Mouse (Mus musculus) neural tube, embryonic 13.5 days (tissue): ENCODE measurements around the gene Des. TPM values are rescaled to one million over a fixed set of nuclear protein-coding genes. Genes with fewer than 3 reads are reported as not detected.
A peak's percentile ranks its signal among the peaks of the same experiment; 100 is the strongest.

ENCODE experiments used
- ATAC-seq: fragments of 200-750 bp; cut with Nextera tagmentation; 2 replicates; pipeline ENCODE4 v1.8.0; 2017; ENCODE audit warnings: low read depth, mild to moderate bottlenecking, moderate TSS enrichment, moderate library complexity
- H3K27ac ChIP-seq: fragments of 300-500 bp; sonication (generic); replicated peaks from 2 replicates; pipeline ENCODE4 v1.5.1; 2015; ENCODE audit warnings: moderate library complexity, mild to moderate bottlenecking, inconsistent platforms
- H3K27me3 ChIP-seq: fragments of 300-500 bp; sonication (generic); 2 replicates; pipeline ENCODE4 v1.6.1; 2015; ENCODE audit warnings: mild to moderate bottlenecking, inconsistent platforms
- H3K36me3 ChIP-seq: fragments of 300-500 bp; sonication (generic); 2 replicates; pipeline ENCODE4 v1.6.1; 2015; ENCODE audit warnings: mild to moderate bottlenecking, inconsistent platforms
- H3K4me1 ChIP-seq: fragments of 300-500 bp; sonication (generic); replicated peaks from 2 replicates; pipeline ENCODE4 v1.6.1; 2015; ENCODE audit warnings: inconsistent platforms
- H3K4me2 ChIP-seq: fragments of 300-500 bp; sonication (generic); 2 replicates; pipeline ENCODE4 v1.6.1; 2015; ENCODE audit warnings: inconsistent platforms, mild to moderate bottlenecking, moderate library complexity
- H3K4me3 ChIP-seq: fragments of 300-500 bp; sonication (generic); 2 replicates; pipeline ENCODE4 v1.5.1; 2015; ENCODE audit warnings: mild to moderate bottlenecking, inconsistent platforms
- H3K9ac ChIP-seq: fragments of 300-500 bp; sonication (generic); 2 replicates; pipeline ENCODE4 v1.6.1; 2015; ENCODE audit warnings: moderate library complexity, mild to moderate bottlenecking, inconsistent platforms
- H3K9me3 ChIP-seq: fragments of 300-500 bp; sonication (generic); 2 replicates; pipeline ENCODE4 v1.6.1; 2016; ENCODE audit warnings: inconsistent platforms
- WGBS: fragments of 180-500 bp; shearing (Covaris S2); methylation state at CpG from one replicate; pipeline ENCODE4 v1.1.7; 2015; 5-methylcytosine and 5-hydroxymethylcytosine counted together
- polyA plus RNA-seq: library from polyadenylated mRNA; unstranded; fragments of >200 nt; fragmentation: Nextera tagmentation; extraction: Ambion mirVana; gene quantifications from 2 replicates; pipeline ENCODE4 v1.2.1, GENCODE M21; 2015

Gene Des
- 3.3 and 7.7 TPM in 2 replicates for polyA plus RNA-seq

DNA sequence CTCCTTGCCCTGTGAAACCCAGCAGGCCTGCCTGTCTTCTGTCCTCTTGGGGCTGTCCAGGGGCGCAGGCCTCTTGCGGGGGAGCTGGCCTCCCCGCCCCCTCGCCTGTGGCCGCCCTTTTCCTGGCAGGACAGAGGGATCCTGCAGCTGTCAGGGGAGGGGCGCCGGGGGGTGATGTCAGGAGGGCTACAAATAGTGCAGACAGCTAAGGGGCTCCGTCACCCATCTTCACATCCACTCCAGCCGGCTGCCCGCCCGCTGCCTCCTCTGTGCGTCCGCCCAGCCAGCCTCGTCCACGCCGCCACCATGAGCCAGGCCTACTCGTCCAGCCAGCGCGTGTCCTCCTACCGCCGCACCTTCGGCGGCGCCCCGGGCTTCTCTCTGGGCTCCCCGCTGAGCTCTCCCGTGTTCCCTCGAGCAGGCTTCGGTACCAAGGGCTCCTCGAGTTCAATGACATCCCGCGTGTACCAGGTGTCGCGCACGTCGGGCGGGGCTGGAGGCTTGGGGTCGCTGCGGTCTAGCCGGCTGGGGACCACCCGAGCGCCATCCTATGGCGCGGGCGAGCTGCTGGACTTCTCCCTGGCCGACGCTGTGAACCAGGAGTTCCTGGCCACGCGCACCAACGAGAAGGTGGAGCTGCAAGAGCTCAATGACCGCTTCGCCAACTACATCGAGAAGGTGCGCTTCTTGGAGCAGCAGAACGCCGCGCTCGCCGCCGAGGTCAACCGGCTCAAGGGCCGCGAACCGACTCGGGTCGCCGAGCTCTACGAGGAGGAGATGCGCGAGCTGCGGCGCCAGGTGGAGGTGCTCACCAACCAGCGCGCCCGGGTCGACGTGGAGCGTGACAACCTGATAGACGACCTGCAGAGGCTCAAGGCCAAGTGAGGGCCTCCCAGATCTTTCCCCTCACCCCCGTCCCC lies at the start of gene Des:
Gene Des (plus strand): TSS at position 218 of the 920 bp plus-strand sequence.
- peak within 1 kb of the TSS; percentile 30 for H3K4me3 ChIP-seq
- H3K36me3 ChIP-seq: no peaks in the 10 kb centered on the region
- ATAC-seq: peak; percentile 25
- peaks cover 68% of the 10 kb centered on the region for H3K27me3 ChIP-seq
- H3K4me1 ChIP-seq: peaks cover 12% of the 10 kb centered on the region
- peak within 1 kb of the TSS; percentile 53 for H3K4me2 ChIP-seq
- no peak within 1 kb of the TSS for H3K27ac ChIP-seq
- H3K9me3 ChIP-seq: no peaks in the 10 kb centered on the region
- 2% methylated on average over 80 of the region's 80 CpGs for WGBS
- H3K9ac ChIP-seq: peak within 1 kb of the TSS; percentile 53; the same call in 1 of the 2 replicates

- Histone ChIP-seq H3K27ac (no peak overlapping the region), H3K4me3 (no peak overlapping the region), H3K9me3 (no peaks in the 10 kb centered on the region), H3K9ac (no peak overlapping the region), H3K4me2 (no peak overlapping the region), H3K4me1 (peaks cover 10% of the 10 kb centered on the region), H3K36me3 (peaks cover 86% of the 10 kb centered on the region), H3K27me3 (no peaks in the 10 kb centered on the region)
- WGBS: 98% methylated on average over 6 of the region's 6 CpGs
- no peak for ATAC-seq
These were observed 48.4 kb upstream of the Des start for GRCm38 (mm10) chr1:75311694-75312093.

DNA sequence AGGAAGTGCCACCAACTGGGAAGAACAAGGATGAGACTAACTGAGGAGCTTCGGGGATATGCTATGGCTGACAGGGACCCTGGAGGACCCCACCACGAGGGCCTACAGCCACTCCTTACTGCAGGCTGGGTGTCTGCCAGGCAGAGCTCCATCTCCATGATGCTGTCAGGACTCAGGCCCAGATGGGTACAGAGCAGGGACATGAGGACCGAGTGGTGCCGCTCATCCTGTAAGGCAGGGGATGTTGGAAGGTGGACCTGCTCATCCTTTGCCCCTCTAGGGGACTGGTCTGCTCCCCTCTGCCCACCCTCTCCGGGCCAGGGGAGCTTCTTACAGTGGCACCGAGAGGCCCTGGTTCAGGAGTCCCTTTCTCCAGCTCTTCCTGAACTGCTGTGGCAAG lies 45.1 kb upstream of the Des start:
- Histone ChIP-seq H3K36me3 (peaks cover 57% of the 10 kb centered on the region), H3K9ac (0 out of 2 replicates have a peak overlapping the region, but pooled peaks have one; percentile 2)
- 91% methylated on average over 6 of the region's 6 CpGs for WGBS

DNA sequence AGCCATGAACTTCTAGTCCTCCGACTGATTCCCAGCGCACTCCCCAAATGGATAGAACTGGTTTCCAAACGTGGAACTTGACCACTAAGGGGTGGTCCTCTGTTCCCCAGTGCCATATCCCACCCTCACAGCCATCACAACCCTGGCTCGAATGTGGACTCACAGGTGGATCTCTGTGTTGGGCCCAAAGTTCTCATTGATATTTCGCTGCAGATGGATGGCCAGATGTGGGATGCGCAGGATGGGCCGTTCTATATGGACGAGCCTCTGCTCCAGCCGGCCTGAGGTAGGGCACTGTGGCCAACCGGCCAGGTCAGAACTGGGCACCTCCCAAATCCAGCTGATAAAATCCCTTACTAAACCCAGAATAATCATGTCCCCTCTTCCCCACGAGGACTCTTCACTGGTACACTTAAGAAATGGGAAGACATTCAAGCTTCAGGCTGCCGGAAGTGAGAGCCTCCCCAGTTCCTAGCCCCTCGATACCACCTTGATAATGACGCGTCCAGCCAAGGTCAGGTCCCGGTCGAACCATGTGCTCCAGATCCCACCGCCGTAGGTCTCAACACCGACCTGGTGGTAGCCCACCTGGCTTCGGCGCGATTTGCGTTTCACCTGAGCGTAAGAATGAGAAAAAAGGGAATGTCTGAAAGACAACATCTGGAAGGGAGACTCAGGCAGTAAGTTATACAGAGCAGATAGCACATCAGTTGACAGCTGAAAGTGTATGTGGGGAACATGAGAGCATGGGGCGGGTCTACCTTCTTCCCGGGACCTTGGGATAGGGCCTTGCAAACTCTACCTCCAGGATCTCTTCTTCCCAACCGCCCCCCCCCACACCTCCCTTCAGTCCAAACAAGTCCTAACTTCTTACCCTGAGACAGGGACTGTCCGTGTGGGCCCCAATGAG lies 44.4 kb upstream of the Des start:
- 87% methylated on average over 29 of the region's 29 CpGs for WGBS
- no peak for ATAC-seq

More for the DNA sequence above, 45.1 kb upstream of the Des start:
- H3K27ac ChIP-seq: no peak overlapping the region
- no peaks in the 10 kb centered on the region for H3K27me3 ChIP-seq
- no peak overlapping the region for H3K4me3 ChIP-seq
- no peaks in the 10 kb centered on the region for H3K9me3 ChIP-seq
- ATAC-seq: no peak
- H3K4me1 ChIP-seq: peaks cover 11% of the 10 kb centered on the region
- no peak overlapping the region for H3K4me2 ChIP-seq

DNA sequence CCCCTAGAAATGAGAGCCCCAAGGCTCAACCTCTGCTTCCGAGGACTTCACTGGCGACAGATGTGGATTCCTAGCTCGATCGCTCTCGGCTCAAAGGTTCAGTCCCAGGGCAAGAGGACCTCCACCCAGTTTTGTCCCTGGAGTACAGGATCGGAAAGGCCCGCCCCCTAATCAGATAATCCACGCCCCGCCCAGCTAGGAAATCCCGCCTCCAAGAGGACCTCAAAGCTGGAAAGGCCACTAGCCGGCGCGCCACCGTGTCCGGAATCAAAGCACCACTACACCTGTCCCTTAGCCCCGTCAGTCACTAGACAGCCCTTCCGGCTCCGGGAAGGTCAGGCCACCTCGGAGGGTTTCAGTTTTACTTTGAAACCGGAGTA lies 43.3 kb upstream of the Des start:
- peak overlapping the region; percentile 74 for H3K9ac ChIP-seq
- peak overlapping the region; percentile 72 for H3K4me2 ChIP-seq
- WGBS: 0% methylated on average over 20 of the region's 20 CpGs
- no peaks in the 10 kb centered on the region for H3K9me3 ChIP-seq
- peaks cover 11% of the 10 kb centered on the region for H3K4me1 ChIP-seq
- H3K27ac ChIP-seq: peak overlapping the region; percentile 90
- peak overlapping the region; percentile 60 for H3K4me3 ChIP-seq
- peaks cover 38% of the 10 kb centered on the region for H3K36me3 ChIP-seq
- H3K27me3 ChIP-seq: no peaks in the 10 kb centered on the region
- peak; percentile 52 for ATAC-seq

More for the DNA sequence above, 44.4 kb upstream of the Des start:
- Histone ChIP-seq H3K4me1 (peaks cover 11% of the 10 kb centered on the region), H3K9me3 (no peaks in the 10 kb centered on the region), H3K27ac (no peak overlapping the region), H3K36me3 (peaks cover 50% of the 10 kb centered on the region), H3K9ac (peak overlapping the region; percentile 74), H3K27me3 (no peaks in the 10 kb centered on the region), H3K4me2 (peak overlapping the region; percentile 72), H3K4me3 (peak overlapping the region; percentile 60)

DNA sequence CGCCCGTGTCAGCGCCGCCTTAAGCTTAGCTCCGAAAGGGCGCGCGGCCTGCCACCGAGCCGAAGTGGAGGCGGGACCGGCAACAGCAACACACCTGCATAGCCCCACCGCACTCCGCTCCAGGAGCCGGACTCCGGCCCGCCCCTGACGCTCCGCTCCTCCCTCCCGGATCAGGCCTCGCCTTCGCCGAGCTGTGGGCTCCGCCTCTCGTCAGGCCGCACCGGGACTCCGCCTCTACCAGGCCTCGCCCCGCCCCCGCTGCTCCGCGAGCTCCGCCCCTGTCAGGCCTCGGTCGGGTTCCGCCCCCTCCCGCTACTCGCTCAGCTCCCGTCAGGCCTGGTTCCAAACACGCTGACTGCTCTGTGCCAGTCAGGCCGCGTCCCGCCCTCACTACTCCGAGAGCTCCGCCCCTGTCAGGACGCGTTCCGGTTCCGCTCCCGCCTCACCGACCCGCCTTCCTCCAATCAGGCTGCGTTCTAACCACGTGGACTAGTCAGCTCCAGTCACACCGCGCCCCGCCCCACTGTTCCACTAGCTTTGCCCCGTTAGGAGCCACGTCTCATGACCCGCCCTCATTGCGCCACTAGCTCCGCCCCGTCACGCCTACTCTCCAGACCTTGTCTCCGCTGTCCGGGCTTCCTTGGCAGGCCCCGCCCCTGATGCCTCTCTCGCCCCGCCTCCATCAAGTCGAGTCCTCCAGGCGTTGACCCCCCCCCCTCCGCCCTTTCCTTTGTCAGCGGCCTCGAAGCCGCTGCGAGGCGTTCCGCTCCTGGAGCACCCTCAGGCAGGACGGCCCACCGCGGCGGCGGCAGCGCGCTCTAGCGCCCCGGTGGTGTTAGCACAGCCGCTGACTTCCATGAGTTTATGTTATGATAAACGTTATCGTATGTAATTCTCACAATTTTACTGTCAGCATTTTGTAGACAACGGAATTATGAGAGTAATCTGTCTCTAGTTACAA lies 42.6 kb upstream of the Des start, which contains the start of gene Dnpep:
Gene Dnpep (minus strand): TSS at position 750 of the 961 bp plus-strand sequence.
- under 1% methylated on average over 91 of the region's 92 CpGs for WGBS
- peak within 1 kb of the TSS; percentile 60 for H3K4me3 ChIP-seq
- peak within 1 kb of the TSS; percentile 74 for H3K9ac ChIP-seq
- H3K27me3 ChIP-seq: no peaks in the 10 kb centered on the region
- H3K9me3 ChIP-seq: no peaks in the 10 kb centered on the region
- peaks cover 11% of the 10 kb centered on the region for H3K4me1 ChIP-seq
- peak within 1 kb of the TSS; percentile 72 for H3K4me2 ChIP-seq
- ATAC-seq: peak; percentile 98
- H3K27ac ChIP-seq: peak within 1 kb of the TSS; percentile 90
- peaks cover 32% of the 10 kb centered on the region for H3K36me3 ChIP-seq

DNA sequence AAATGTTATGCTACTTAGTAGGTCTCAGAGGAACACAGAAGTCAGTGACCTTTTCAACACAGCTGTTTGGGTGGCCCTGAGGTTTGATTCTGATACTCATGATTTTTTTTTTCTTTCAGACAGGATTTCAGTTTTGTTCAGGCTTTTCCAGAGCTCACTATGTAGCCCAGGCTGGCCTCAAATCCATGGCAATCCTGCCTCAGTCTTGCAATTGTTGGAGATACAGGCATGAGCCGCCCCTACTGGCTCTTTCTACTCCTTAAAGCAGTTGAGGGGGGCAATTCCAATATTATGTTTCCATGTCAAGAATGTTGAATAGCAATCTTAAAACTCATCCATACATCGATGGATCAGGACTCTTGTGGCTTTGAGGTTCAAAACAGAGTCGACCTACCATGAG lies 41.8 kb upstream of the Des start:
- peaks cover 11% of the 10 kb centered on the region for H3K4me1 ChIP-seq
- H3K4me3 ChIP-seq: peak overlapping the region; percentile 20
- no peak for ATAC-seq
- H3K9me3 ChIP-seq: no peaks in the 10 kb centered on the region
- WGBS: 74% methylated on average over 3 of the region's 3 CpGs
- H3K27me3 ChIP-seq: no peaks in the 10 kb centered on the region
- H3K36me3 ChIP-seq: peaks cover 24% of the 10 kb centered on the region
- H3K27ac ChIP-seq: peak overlapping the region; percentile 75
- peak overlapping the region; percentile 42 for H3K4me2 ChIP-seq
- H3K9ac ChIP-seq: peak overlapping the region; percentile 59

DNA sequence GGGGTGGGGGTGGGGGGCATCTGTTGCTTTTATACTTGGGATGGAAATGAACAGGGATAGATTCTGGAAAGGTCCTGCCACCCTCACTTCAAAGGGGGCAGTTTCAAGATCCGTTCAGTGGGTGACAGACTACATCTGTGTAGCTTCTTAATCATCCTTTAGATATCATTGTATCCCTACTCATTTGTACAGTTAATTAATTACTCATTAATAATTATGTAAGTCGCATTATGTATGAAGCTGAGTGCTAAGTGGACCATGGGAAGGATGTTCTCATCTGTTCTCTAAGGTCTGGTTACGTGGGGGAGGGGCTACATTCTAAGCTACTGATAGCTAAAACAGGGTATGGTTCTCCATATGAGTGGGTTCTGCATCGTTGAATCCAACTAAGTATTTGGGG lies 41.4 kb upstream of the Des start:
- Histone ChIP-seq H3K4me1 (peaks cover 11% of the 10 kb centered on the region), H3K4me2 (no peak overlapping the region), H3K36me3 (peaks cover 20% of the 10 kb centered on the region), H3K27me3 (no peaks in the 10 kb centered on the region), H3K27ac (no peak overlapping the region), H3K9ac (no peak overlapping the region), H3K4me3 (no peak overlapping the region), H3K9me3 (no peaks in the 10 kb centered on the region)
- 89% methylated on average over 4 of the region's 4 CpGs for WGBS
- ATAC-seq: no peak

DNA sequence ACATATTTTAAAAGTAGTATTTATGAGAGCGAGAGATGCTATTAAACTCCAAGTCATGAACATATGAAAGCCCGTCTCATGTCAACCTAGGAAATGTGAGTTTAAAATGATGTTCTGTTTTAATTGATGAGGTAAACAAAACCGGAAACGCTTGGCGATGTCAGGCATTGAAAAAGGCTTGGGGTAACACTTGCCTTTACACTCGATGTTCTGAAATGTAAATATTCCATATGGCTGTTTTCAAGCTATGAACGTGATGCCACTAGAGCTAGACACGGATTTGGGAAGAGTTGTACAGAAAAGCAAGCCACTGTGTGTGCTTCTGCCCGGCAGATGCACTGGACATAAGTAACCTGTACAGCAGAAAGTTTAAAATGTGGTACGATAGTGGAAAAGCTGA lies 41.0 kb upstream of the Des start:
- Histone ChIP-seq H3K4me3 (no peak overlapping the region), H3K36me3 (peaks cover 15% of the 10 kb centered on the region), H3K27ac (no peak overlapping the region), H3K4me1 (peaks cover 11% of the 10 kb centered on the region), H3K9ac (no peak overlapping the region), H3K4me2 (no peak overlapping the region), H3K27me3 (no peaks in the 10 kb centered on the region), H3K9me3 (no peaks in the 10 kb centered on the region)
- ATAC-seq: no peak
- 91% methylated on average over 10 of the region's 10 CpGs for WGBS

DNA sequence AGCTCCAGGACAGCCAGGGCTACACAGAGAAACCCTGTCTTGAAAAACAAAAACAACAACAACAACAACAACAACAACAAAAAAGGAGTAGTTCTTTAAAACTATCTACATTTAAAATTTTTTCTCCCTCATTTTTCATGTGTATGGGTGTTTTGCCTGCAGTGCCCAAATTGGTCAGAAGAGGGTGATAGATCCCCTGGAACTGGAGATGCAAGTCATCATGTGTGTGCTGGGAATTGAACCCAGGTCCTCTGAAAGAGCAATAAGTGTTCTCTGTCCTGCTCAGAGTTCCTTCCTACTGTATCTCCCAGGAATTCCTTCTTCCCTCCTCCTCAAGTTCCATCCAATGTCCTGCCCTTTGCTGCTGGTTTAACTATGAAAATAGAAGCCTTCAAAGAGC lies 32.7 kb upstream of the Des start:
- Histone ChIP-seq H3K27me3 (no peaks in the 10 kb centered on the region), H3K4me1 (no peaks in the 10 kb centered on the region)
- no peak for ATAC-seq

DNA sequence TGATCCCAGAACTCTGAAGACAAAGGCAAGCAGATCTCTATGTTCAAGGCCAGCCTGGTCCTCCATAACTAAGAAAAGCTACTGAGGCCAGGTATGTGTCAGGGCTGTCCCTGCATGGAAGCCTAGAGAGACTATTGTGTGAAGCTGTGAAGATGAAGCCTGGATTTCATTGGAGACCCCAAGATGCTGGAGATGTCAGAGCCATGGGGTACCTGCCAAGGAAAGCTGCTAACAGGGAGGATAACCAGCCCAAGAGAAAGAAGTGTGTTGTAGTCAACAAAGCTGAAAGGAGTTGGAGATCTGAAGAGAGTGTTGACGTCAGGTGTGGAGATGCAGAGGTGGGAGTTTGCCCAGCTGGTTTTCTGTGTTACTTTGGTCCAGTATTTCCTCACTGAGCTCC lies 28.9 kb upstream of the Des start:
- H3K4me2 ChIP-seq: no peak overlapping the region
- no peak overlapping the region for H3K27ac ChIP-seq
- no peak overlapping the region for H3K9ac ChIP-seq
- no peaks in the 10 kb centered on the region for H3K4me1 ChIP-seq
- no peaks in the 10 kb centered on the region for H3K27me3 ChIP-seq
- 85% methylated on average over 1 of the region's 1 CpGs for WGBS
- H3K9me3 ChIP-seq: 0 out of 2 replicates have a peak, but pooled peaks cover 4% of the 10 kb centered on the region
- ATAC-seq: no peak
- no peaks in the 10 kb centered on the region for H3K36me3 ChIP-seq
- no peak overlapping the region for H3K4me3 ChIP-seq

More for the DNA sequence above, 32.7 kb upstream of the Des start:
- H3K9me3 ChIP-seq: 0 out of 2 replicates have a peak, but pooled peaks cover 4% of the 10 kb centered on the region
- no peak overlapping the region for H3K27ac ChIP-seq
- no peak overlapping the region for H3K9ac ChIP-seq
- H3K4me3 ChIP-seq: no peak overlapping the region
- H3K4me2 ChIP-seq: no peak overlapping the region
- no peaks in the 10 kb centered on the region for H3K36me3 ChIP-seq
